Mouse (Mus musculus) c-Kit-positive CD71-positive TER-119-positive erythroid progenitor cells, embryonic 14.5 days (primary cell): Measurements from ENCODE around the gene Creb1.
"Not testable (repeated sequence)": the region's sequence is repeated elsewhere in the genome, so short reads cannot be mapped to it uniquely, and the experiment has no call there.

Experiments
- DNase-seq: peaks from one replicate; pipeline ENCODE4 v3.0.0-alpha.2; 2013; ENCODE audit warnings: low spot score

Gene Creb1

DNA sequence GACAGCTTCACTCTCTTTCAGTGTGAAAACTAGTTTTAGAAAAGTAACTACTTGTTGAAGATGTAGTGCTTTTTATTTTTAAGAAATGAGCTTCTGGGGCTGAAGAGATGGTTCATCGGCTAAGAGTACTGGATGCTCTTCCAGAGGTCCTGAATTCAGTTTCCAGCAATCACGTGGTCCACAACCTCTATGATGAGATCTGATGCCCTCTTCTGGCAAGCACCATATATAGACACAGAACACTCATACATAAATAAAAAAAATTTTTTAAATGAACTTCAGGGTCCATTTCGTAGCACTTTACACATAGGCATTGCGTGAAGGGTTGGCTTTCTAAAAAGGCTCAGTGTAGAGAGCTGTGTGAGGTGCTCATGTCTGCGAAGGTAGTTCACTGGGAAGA is 11.3 kb downstream of the Creb1 start:
- DNase-seq: no peak

DNA sequence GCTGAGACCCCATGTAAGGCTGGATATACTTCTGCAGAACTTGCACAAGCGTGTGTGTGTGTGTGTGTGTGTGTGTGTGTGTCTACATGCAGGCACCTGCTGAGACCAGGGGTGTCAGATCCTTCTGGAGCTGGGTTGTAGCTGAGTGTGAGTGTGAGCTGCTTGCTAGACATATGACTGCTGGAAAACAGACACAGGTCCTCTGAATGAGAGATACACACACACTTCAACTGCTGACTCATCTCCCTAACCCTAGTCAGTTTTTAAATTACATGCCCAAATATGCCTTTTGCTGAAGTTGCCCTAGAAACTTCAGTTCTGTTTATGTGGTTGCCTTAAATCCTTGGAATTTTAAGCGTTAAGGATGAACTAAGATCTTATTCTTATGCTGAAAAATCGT is 13.6 kb downstream of the Creb1 start:
- no peak for DNase-seq

DNA sequence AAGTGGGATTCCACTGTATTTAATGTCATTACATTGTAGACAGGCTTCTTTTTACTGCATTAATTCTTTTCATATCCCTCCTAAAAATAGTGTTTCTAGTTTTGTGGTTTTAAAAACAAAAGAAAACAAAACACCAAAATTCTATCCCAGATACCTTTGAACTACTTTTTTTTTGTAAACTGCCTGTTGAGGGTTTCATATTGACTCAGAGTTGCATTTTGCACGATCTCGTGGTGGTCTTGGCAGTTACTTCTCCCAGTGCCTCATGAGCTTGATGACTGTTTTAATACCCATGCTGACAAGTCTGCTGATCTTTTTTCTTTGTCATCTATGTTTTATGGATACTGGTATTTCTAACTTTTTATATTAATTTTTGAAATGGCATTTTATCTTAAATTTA is 16.9 kb downstream of the Creb1 start:
- DNase-seq: no peak

DNA sequence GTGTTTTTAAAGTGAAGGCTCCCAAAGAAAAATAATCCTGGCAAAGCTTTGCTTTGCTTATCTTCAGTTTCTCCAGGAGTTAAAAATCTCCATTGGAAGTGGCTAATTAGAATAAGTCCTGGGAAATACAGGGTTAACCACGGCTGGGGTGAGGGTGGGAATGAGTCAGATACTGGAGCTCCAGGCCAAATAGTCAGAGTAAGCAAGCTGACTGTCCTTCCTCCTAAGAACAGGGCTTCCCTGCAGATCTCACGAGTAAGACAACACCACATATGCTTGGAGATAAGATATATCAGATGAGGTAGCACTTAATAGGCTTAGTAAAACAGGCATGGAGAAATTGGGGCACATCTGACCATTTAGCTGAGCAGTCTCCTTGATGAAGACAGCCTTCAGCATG is 19.5 kb downstream of the Creb1 start:
- DNase-seq: no peak

DNA sequence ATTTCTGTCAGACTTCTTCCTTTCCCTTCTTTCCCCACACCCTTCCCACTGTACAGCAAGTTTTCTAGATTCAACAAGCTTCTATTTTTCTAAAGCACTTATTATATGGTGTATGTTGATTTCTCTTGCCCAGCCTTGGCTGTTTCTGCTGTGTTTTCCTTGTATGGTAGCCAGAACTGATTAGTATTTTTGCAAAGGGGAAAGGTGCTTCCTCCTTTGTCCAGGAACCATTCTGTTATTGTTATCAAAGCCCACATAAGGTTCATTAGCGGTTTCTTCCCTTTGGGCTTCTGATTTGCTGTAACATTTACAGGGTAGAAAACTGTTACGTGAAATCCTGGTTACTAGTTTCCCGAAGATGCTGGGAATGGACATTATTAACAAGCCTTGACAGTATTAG is 27.7 kb downstream of the Creb1 start:
- no peak for DNase-seq

DNA sequence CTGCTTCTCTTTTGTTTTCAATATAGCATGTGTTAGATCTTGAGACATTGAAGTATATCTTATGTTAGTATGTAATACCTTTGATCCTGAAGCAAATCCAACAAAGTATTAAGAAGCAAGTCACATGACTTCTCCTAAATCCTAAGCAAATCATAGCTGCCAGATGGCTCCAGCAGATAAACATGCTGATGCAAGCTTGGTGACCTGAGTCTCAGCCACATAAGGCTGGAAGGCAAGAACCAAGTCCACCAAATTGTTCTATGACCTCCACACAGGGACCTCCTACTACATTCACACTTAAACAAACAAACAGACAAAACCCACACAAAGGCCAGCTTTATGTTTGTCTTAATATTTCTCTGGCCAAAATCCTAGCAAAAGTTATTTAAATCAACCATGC is 35.8 kb downstream of the Creb1 start:
- DNase-seq: no peak

DNA sequence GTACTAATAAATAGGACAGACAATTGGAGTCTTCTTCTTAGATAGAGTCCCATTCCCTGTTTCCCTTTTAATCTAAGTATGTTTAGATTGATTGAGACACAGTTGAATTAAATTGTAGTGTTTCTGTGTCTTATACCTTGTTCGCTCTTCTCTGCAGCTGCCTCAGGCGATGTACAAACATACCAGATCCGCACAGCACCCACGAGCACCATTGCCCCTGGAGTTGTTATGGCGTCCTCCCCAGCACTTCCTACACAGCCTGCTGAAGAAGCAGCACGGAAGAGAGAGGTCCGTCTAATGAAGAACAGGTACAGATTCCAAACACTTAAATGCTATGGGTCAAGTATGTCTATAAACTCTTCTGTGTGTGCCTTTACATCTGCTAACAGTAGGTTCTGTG is 43.6 kb downstream of the Creb1 start:
- DNase-seq: no peak

DNA sequence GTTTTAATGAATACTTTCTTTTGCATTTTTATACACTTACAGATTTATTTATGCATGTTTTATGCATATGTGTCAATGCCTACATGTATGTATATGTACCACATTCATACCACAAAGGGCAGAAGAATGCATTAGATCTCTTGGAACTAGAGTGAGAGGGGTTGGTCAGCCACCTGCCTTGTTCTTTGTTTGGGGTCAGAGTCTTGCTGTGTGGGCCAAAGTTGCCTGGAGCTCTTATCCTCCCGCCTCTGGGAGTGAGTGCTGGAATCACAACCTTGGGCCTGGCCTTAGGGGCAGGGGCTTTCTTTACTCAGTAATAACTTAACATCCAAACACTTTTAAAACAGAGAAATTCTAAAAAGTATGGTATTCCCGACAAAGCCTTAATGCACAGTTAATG is 44.3 kb downstream of the Creb1 start:
- DNase-seq: no peak

DNA sequence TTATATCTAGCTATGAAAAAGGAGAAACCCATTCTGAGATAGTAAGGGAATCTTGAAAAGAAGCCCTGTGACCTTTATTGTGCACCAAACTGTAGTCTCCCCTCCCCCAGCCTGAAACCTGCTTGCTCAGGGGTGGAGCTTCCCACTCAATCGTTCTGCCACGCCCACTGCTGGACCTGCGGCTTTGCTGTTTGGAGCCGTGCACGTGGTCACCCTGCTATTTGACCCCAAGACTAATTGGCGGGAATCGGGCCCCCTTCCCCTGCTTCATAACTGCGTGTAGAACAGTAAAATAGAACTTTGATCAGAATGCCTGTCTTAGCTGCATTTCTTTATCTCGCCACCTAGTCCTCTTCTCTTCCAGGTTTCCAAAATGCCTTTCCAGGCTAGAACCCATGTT is 45.5 kb downstream of the Creb1 start:
- not testable (repeated sequence) for DNase-seq

DNA sequence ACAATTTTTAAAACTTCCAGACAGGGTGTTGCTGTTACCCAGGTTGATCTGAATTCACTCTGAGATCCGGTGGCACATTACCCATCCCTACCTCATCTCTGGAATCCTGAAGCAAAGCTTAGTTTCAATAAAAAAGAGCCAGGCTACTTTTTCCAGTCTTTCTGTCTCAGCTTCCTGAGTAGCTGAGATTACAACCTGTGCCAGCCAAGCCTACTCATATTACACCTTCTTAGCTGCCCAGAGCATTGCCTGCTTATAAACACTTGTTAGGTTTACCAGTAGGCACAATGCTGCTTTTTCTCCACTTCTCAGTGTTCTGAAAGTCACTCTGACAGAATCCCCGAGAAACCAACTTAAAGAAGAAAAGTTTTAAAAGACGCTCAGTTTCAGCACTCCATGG is 46.4 kb downstream of the Creb1 start:
- no peak for DNase-seq

DNA sequence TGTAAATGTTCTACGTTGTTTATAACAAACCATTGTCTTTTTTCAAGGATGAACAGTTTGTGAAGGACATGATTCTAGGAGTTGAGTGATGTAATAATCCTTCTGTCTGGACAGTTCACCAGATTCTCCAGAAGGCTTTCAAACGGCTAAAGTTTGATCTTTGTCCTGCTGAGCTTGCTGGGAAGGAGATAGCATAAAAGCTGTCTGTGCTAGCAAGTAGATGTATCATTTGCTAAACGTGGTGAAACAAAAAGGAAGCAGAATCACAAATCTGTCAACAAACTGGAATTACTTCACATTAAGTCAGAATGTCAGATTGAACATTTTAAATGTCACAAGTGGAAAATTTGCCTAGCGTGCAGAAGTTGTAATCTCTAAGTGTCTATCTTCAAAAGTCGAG is 66.5 kb downstream of the Creb1 start:
- no peak for DNase-seq

DNA sequence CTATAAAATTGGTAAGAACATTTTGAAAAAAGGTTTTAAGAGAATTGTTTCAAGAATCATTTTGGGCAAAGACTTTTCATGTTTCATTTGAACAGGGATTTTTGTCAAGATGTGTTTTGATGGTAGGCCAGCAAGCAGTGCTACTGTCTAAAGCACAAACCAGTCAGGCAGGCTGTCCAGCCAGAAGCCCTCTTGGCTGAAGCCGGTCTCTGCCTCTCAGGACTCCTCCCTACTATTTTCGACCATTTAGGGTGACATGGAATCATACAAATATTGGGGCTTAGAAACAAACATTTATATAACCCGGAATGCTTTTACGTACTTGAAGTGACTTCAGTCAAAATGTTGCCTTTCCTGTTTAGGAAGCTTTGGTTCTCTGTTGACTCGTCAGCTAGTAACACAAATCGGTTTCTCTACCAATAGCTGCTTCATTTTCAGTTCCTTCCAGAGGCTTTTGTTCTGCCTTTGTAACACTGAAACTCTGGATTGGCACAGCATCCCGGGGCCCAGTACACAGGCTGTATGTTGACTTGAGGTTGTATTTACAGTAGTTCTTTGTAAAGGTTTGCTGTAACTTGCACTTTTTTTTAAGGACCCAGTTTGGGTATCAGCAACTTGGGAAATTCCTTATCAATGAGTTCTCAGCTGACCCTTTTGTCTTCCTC is 68.1 kb downstream of the Creb1 start:
- no peak for DNase-seq

DNA sequence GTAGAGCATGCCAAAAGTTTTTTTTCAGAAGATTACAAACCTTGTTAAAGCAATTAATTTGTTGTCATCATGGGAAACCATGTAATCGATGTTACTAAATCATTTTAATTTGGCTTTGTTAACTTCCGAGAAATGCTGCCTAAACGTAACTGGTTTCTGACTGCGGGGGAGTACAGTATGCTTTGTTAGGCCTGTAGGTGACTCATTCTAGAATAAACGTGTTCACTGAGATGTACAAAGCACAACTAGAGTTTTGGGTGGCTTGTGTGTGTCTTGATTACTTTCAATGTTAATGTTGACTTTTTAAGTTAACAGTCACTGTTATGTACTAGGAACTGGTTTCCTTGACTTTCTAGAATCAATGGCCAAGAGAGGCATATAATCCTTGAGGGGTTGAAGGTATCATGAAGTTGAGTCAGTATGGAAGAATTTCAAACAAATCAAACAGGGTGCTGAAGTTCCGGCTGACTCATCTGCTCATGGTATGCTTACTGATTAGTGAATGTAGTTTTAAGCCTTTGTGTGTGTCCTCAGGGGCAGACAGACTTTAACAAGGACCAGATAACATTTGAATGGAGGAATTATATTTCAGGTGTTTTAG is 68.9 kb downstream of the Creb1 start:
- no peak for DNase-seq

DNA sequence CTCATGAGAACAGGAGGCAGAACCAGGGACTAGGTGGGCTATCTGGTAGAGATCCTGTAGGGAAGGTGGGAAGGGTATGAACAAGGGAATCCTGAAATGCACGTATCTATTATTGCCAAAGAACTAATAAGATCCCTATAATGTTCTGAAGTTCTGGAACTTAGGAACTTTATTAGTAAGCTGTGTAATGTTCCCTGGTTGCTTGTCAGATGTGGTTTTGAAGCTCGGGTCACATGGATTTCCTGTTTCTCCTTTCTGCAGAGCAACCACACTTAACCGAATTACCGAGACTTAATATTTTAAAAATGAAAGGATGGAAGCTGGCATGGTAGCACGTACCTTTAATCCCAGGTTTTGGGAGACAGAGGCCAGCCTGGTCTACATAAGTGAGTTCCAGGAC is 70.9 kb downstream of the Creb1 start:
- DNase-seq: no peak

DNA sequence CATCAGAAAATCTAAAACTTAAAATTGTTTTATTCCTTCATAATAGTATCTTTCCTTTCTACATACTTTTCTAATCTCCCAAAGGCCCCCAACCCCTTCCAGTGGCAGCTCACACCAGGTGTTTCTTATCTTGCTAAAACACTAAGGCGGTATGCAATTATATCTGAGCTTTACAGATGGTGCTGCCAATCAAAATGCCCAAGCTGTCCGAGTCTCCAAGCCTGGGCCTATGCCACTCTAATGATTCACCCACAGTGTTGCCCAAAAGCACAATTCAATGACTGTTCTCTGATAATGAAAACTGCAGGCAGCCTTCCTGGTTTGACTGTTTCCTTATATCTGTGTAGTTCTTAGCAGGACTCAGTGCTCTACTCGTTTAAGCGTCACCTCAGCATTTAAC is 76.7 kb downstream of the Creb1 start:
- peak; percentile 70 for DNase-seq

DNA sequence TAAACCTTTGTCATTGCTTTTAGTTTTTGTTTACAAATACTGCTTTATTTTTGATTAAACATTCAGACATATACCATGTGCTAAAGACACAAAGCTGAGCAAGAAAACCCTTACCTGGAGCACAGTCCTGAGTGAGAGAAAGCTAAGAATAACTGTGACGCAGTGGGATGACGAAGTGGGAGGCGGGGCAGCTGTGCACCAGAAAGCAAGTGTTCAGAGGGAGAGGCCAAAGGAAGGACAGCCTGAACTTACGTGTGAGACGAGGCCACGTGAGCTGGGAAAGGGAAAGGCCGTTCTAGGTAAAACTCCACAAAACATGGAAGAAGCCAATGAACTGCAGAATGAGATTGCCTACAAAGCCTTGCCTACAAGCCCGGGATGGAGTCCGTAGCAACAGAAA is 77.5 kb downstream of the Creb1 start:
- DNase-seq: no peak

DNA sequence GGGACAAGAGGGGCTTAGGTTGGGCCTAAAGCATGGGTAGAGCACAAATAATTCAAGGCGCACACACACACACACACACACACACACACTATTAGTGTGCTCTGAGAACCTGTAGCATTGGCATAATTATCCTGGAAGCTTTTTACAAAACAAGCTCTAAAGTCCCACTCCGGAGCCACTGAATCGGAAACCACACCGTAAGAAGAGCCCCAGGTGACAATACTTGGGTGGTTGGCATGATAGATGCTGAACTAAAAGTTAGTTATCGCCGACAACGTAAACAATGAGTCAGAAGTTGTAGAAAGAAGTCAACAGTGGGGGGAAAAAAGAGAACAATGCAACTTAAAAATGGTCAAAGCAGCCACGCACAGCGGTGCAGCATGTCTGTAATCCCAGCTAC is 81.9 kb downstream of the Creb1 start:
- DNase-seq: no peak

DNA sequence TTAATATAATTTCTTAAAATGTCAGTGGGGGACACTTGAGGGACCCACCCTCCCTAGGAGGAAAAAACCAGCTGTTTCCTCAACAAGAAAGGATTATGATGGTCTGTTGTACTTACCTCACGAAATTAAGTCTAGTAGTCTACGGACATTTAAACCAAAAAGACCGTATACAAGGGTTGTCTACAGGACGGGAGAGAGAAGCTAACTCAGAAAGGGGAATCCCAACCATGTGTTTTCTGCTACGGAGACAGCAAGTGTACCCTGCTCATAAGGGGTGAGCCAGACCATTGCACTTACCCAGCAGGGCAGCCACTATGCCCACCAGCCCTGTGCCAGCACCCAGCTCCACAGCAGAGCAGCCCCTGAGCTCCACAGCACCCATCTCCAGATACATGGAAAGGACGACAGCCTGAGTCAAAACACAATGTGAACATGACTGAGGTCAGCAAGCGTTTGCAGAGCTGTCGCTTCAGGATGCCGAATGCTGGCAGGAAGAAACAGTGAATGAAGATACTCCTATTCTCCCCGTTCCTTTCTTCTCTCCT is 82.4 kb downstream of the Creb1 start:
- no peak for DNase-seq

DNA sequence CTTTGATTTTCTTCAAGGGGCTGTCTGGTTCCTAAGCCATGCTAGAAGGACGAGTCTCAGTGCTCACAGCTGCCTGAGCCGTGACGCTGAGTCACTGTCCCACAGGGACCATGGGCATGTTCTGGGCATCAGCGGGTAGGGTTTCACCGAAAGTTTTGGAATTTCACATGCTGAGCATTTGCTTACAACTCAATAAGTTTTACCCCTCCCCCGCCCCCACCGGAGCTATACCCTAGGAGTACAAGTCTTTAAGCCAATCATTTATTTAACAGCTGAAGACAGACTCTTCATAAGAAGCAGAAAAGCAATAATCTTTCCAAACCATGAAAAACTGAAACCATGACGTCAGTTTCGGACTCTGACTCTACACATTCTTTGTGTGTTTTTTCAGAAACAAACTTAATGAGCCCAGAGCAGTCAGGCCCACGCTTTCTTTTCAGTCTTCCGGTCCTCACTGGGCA is 83.1 kb downstream of the Creb1 start:
- no peak for DNase-seq

DNA sequence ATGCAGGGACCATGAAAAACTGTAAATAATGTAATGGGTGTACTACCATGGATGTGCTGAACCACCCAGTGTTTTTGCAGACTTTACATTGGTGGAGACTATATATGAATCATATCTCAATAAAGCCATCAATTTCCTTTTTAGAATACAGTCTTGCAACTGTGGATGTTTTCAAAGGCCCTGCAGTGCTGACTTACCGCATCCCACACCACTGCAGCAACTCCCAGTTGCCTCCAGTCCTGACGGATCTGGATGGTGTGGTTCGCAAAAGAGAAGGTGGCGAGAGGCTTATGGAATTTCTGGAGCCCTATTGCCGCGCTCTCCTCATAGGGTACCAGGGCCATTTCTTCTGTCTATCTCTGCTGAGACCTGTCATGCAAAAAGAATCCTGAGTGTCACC is 83.6 kb downstream of the Creb1 start:
- DNase-seq: no peak

DNA sequence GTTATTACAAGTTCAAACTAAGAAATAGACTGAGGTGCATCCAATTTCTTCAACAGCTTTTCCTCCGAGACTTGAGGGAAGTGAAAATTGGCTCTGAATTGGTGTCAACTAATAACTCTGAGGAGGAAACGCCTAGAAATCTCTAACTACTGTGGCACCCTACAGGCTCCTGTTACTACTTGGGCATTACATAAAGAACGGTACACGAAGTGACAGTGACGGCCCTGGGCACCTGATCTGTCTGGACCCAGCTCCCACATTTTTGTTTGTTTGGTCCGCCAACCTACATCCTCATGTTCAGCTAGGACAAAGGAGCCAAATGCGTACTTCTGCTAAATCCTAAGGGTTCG is 84.1 kb downstream of the Creb1 start:
- DNase-seq: peak; percentile 29

DNA sequence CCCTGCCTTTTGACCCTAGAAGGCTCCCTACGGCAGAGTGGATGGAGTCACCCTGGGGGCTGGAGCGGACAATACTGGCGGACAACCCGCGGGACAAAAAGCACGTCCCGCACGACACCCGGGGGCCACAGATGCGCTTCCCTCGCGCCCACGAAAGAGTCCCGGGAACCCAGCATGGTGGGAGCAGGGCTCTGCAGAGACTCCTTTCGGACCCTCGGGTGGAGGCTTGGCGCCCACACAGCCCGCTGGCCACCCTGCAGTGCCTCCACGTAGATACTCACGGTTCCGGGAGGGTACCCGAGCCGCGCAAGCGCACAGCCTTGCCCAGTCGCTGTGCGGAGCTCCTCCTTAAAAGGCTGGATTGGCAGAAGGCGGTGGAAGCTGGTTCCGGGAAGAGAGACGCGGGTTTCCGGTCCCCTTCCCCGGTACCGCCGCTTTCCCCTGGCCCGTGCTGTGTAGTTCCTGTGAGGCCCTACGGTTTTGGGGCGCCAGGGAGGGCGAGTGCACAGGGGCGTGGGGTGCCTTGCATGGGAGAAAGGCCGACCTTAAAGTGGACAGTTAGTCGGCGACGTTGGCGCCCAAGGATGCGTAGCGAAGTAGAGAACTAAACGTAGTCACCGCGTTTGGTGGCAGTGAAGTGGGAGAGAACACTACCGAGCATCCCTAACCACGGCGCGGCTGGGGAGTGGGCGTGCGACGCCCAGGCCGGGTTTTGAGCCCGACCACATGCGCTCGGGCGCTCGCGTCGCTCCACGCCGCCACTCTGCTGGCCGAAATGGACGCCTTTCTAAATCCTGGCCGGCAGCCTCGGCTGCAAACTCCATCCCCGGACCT is 84.7 kb downstream of the Creb1 start, which contains the start of gene Mettl21a:
Gene Mettl21a (minus strand): TSS at position 362 of the 834 bp plus-strand sequence.
- peak; percentile 82 for DNase-seq

DNA sequence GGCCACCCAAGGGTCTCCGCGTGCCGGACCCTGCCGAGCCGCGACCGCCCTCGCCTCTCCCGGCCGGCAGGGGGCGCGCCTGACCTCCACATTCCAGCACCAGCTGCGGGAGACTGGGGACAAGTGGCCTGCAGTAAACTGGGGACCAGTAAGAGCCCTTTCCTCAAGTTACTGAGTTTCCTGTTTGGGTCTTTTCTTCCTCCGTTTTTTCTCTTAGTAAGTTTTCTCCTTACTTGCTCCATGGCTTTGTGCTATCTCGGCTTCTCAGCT is 85.2 kb downstream of the Creb1 start:
- peak; percentile 74 for DNase-seq
